Mouse (Mus musculus) adrenal gland, adult 2 months (tissue): ENCODE measurements at regions not wholly inside any gene's neighbourhood (a gene's known extent, or its start where the extent isn't known, plus 50 kb on each side); places are given as distances from the start of the nearest gene placed in this dataset.
"Not testable (repeated sequence)": the region's sequence is repeated elsewhere in the genome, so short reads cannot be mapped to it uniquely, and the experiment has no call there.

Experiments used
- DNase-seq: peaks from one replicate; pipeline ENCODE4 v3.0.0; 2021

DNA sequence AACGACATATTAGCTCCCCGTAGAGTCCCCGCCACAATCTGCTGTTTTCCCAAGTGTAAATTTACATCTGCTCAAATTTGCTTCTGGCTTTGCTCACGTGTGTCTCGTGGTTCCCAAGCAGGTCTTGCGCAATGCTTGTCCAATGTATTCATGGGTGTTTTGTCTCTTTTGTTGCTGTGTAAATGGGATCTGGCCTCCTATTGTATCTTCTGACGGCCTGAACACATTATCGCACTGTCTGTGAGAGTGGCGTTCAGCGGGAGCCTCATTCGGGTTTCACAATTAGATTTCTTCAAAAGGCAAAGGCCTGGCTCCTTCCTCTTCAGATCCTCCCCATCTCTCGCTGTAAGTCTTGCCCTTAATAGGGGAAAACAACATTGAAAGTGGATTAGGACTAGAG lies 274.5 kb downstream of the Fam19a5 start:
- no peak for DNase-seq

DNA sequence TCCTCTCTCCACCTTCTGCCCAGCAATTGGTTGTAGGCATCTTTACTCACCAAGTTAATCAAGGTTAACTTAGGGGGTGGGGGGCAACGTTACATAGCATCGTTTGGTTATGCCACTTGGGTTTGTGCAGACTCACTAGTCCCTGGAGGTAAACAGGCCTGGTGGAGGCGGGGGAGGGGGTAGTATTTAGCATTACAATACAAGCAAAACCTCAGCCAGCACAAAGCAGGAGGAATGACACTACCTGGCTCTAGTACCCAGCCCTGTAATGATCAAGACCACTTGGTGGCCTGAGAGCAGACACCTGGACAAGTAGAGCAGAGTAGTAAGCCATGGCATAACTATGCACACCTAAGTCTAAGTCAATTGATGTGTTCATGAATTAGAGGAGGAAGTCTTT lies 298.0 kb downstream of the Fam19a5 start:
- no peak for DNase-seq

DNA sequence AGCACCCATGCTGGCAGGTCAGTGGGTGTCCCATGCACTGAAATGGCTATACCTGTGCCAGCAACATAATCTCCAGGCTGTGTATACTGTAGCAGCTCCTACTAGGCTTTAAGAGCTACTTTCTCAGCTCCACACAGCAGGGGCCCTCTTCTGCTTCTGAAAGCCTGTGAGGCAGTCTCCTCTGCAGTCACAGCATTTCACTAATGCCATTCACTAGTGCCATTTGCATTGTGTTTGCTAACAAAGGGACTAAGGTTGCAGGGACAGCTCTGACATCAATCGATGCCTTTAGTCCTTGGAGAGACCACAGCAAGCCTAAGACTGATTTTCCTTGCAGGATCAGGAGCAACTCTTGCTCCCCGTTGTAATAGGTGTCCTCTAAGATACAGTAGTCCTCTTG lies 315.0 kb downstream of the Fam19a5 start:
- no peak for DNase-seq

DNA sequence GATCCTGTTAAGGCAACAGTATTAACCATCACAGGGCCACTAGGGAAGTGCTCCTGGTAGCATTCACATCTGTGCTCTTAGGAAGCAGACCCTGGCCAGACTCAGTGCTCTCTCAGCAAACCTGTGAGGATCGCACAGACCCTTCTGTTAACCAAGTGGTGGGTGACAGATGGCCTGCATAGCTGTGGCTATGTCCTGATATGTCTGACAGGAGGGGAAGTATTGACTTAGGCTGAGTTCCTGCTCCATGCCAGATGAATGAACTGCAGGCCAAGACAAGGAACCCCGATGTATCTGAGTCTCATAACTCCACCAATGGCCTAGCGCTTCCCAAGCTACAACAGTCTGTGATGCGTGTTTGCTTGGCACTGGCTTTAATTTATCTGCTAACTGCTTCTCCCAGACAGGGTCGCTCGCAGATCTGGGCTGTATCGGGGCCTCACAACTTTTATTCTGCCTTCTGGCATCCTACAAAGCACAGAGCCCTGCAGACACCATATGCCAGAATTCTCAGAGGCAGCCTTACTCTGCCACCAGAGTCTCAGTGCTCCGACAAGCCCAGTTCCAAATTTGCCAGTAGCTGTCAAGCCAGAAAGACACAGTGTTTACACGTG lies 332.3 kb downstream of the Fam19a5 start:
- no peak for DNase-seq

DNA sequence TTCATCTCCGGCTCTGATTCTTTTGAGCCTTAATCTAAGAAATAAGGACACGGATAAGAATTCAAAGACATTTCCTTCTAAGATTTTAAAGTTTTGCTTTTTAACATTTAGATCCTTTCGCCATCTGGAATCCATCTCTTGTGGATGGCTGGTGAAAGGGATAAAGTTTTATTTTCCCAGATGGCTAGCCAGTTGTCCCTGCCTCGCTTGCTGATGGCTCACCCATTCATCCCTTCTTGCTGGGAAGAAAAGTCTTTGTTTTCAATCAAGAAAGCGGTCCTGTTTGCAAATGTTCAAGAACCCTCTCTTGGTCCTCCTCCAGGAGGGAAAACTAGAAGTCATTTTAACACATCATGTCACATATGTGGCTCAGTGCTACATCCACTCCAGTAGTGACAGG lies 346.8 kb downstream of the Fam19a5 start:
- no peak for DNase-seq

DNA sequence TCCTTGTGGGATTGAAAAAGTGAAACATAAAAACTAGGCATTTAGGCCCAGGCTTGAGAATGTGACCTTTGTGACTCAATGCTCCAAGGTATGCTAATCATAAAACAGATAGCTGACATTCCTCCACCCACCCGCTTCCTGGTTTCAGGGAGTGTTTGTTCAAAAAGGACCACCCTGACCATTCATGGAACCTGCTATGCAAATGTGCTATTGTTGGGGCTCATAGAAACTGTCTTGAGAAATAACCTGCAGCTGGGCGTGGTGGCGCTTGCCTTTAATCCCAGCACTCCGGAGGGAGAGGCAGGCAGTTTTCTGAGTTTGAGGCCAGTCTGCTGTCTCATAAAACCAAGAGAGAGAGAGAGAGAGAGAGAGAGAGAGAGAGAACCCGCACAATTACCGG lies 350.8 kb downstream of the Fam19a5 start:
- DNase-seq, result not testable (repeated sequence)

DNA sequence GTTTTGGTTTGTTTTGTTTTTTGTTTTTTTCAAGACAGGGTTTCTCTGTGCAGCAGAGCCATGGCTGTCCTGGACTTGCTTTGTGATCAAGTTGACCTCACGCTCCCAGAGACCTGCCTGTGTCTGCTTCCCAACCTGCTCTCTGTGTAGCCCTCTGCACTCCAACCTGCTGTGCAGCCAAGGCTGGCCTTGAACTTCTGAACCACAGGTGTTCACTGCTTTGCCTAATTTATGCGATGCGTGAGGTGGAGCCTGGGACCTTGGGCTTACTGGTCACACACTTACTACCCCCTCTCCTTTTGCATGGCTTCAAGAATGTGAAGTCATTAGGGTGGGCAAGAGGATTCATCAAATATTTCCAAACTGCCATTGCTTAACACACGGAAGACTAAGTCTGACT lies 354.6 kb downstream of the Fam19a5 start:
- no peak for DNase-seq

DNA sequence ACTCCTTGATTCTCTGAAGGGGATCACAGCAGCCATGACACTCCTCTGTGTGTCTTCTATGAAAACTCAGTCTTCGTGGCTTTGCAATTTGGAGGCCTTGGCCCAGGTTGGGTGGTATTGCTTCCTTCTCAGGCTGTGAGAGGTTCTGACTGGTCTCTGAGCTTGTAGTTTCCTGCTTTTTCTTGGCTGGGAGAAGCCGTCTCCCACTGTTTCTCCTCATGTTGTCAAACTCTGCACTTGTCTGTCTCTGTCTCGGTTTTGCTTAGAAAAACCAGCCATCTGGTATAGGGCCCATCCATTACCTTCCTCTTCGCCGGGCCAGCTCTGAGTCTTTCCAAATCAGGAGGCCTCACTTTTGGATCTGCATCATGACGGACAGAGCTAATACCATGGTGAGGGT lies 360.3 kb downstream of the Fam19a5 start:
- DNase-seq, result no peak

DNA sequence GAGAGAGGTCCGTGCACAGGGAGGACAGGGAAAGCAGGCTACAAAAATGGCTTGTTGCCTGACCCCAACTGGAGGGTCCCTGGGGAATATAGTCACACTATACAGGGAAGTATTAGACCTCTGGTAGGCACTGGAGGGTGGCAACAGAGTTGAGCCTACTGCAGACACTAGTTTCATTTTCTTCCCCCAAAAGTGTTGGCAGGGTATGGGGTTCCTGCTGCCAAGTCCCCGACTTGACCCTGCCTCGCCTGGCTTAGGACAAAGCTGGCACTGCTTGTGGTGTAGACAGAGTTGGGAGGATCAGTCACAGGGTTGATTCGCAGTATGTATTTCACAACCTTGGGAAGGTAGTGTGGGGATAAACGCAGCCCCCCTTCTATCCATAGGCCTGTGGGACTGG lies 362.2 kb downstream of the Fam19a5 start:
- DNase-seq, result peak; percentile 15

DNA sequence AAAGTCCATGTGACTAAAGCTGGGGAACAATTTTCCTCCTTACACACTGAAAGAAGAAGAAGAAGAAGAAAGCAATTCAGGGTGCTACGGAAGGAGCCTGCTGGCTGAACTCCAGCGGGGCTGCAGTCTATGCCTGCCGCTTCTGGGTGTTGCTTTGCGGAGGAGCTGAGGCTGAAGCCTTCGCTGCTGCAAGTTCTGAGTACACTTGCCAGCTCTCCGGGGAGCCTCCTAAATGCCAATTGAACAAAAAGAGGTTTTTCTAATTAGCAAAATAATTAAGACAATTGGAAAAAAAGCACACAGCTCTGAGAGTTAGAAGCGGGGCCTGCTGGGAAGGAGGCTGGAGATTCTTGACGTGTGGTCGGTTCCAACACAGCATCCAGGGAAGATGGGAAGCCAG lies 378.0 kb downstream of the Fam19a5 start:
- no peak for DNase-seq

DNA sequence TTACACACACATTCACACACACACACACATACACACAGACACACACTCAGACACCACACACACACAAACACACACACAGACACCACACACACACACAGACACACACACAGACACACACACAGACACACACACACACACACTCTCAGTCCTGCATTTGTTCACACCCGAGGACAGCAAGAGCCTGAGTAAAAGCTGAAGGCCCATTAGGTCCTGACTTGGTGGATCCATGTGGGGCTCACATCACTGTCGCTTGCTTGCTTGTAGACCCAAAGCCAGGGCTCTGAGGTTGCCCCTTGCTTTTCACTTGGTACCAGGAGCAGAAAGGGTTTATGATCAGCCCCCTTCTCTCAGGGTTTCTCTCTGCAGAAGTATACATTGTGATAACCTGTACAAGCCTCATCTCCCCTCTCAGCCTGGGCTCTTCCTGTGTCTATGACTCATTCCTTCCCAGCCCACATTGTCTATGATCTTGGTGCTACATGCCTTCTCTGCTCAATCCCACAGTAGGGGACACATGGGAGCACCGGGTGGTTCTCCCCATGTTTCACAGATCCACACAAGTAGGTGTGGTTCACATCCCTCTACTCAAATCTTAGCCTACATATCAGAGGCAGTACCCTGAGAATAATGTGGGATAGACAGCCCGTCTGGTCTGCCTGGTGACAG lies 378.8 kb downstream of the Fam19a5 start:
- DNase-seq, result no peak

DNA sequence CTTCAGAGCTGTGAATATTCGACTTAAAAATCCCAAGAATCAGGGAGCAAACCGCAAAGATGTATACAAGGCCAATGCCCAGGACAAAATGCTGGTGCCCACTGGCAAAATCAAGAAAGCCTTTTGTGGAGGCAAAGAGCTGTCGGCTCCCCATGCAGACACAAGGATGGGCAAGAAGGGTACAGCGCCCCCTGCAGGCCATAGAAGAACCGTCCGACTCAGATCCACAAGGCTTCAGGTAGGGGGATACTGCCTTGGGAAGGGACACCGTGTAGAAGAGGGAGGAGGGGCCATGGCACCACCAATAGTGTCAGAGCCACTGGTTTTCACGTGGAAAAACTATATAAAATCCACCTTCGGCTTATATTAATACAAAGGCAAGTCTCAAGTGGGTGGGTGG lies 379.8 kb downstream of the Fam19a5 start:
- DNase-seq, result no peak

DNA sequence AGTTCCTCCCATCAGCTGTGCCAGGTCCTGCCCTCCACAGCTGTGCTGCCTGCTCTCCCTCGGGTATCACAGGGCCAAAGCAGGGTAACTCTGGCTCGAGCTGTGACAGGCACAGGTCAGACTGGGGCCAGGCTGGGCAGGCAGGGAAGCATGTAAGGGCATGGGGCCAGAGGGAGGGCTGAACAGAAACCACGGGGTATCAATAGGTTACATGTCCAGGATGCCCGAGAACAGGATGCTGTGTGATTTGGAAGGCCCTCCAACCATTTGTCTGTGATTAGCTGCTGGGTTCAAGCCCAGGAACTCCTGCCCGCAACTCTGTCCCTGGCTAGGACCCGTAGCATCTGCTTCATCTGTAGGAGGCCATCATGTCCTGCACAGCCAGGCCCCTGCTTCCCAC lies 391.9 kb downstream of the Fam19a5 start:
- no peak for DNase-seq

DNA sequence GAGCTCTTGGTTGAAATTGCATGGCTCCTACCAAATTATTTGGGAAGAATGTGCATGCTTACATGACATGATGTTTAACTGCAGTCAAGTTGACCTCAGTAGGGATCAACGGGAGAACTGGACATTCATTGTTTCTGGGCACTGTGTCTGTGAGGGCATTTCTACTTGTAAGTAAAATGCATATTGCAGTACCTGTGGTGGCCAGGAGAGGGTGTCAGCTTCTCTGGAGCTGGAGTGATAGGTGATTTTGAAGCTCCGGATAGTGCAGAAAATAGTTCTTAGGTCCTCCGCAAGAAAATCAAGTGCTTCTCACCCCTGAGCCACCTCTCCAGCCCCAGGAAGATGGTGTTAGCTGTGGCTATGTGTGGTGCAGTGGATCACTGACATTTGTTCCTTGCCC lies 396.7 kb downstream of the Fam19a5 start:
- peak; percentile 53 for DNase-seq

DNA sequence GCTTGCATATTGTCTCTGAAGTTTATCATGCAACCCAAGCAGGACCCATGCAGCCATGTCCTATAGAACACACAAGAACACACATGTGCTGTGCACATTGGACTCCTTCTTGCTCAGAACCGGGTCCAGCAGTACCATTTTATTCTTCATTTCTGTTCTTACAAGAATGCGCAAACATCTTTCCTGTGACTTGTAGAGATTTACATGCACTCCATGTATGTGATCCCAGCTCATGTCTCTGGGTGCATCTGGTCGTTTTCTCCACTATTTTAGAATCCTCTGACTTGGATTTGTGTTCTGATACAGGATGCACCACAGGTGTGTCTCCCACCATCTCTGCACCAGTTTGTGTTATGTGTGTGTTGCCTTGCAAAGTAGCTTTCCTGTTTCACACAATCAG lies 408.4 kb downstream of the Fam19a5 start:
- DNase-seq, result no peak

DNA sequence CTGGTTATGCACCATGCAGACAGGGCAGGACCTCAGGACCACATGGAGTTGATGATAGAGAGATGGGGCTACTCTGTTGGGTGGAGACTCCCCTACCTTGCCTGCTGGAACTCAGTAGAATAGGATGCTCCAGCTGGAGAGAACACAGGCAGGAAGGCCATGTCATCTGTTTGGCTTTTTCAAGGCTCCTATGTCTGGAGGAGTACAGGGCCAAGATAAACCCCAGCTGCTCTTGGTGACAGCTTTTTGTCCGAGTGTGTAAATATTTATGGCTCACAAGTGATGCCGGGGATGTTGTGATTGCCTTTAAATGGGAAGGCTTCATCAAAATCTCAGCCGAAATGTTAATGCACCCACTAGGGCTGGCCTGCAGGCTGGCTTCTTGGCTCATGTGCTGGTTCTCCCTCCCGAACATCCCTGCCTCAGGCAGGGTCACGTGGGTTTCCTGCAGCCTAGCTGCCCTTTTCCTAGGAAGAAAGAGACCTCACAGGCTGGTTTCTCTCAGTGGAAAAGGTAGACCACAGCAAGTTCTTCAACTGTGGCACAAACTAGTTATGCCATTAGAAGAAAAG lies 411.7 kb downstream of the Fam19a5 start:
- DNase-seq, result no peak

DNA sequence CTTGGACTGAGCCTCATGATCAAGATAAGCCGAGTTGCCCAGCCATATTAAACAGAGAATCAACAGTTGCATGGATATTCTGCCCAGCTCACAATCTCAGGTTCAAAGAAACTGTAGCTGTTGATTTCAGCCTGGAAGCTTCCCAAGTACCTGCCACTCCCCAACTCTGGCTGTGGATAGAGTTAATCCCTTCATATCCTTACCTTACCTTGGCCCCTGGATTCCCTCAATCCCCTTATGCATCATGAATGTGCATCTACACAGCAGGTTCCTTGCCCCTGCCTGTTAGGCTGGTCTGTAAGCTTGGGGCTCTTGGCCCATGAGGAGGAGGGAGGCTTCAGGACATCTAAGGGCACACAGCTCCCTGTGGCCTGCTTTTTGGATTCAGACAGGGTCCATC lies 414.8 kb downstream of the Fam19a5 start:
- DNase-seq, result no peak

DNA sequence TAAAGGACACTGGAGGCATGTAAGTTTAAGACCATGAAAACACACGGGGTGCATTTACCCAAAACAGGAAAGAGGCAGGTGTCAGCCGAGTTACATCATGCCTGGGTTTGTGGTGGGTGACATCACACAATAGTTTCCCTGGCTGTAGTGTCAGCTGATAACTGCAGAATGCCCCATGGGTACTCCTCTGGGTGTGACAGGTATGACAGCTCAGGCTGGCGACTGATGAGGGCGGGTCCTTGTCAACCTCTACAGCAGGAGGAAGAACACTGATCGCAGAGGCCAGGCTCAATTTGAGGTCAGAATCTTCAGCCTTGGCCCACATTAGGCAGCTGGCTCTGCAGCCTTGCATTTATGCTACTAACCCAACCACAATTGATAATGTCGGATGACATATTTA lies 428.5 kb downstream of the Fam19a5 start:
- no peak for DNase-seq

DNA sequence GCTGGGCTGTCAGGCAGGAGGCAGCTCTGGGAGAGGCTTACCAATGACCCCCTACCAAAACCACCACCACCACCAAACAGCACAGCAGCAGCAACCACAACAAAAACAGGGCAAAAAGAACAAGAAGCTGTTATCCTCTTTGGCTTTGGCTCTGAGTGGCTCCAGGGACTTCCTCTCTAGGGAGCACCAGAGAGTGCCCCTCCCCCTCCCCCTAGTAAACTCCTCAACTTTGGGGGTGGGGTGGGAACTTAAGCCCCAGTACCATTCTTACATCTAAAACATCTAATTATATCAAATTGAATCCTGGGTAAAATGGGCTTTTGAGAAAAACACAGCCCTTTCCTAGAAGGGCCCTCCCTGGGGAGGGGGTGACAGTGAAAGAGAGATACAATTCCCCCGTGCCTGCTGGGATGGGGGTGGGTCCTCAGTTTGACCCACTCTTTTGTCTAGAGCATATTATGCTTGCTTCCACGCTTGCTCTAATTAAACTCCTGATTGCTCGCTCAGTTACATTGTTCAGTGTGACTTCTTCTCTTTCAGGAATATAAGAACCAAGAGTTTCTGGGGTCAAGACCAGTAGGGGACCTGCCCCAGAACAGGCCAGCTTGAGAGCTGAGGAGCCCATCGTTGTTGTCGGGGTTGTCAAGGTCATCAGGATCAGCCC lies 443.4 kb downstream of the Fam19a5 start:
- DNase-seq, result no peak

DNA sequence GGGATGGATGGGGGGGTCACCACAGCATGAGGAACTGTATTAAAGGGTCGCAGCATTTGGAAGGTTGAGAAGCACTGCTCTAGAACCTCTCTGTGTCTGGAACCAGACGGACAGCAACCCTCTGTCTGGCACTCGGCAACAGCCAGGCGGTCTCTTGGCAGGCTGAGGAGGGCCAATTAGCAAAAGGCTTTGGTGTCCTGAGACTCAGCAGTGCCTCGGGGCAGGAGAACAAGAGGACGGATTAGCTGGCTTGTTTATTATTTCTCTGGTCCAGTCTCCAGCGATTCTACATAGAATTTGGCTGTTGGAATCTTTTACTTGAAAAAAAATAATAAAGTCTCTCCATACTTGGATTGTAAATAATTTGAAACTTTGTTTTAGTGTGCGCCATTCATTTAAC lies 450.4 kb downstream of the Fam19a5 start:
- DNase-seq, result no peak

DNA sequence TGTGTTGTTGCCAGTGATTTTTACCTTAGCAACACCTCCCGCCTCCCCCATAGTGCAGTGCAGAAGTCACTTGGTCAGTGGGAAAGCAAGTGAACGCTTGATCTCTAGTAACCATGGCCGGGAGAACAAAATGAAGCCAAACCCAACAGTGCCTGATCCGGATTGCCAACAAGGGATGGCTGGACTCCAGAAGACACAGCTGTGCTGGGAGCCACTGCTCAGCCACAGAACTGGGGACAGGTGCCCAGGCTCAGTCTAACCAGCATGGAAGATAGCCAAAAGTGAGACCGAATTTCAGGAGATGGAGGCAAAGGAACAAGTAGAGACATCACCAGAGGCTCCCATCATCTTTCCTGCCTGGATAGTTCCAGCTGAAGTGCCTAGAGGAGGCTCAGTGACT lies 473.0 kb downstream of the Fam19a5 start:
- DNase-seq, result no peak

DNA sequence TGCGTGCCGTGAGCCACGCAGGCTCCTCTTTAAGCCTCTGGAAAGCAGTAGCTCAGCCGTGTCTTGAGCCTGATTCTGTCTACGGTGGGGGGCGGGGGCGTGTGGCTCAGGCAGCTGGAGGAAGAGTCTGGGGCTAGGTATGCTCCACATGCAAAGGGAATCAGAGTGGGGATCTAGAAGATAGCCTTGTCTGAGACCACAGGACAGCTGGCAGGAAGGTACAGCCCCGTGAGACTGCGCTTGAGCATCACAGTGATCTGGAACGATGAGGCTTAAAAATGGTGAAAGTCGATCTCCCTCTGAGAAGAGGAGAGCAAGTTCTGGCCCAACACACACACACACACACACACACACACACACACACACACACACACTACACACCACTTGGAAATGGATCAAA lies 488.7 kb downstream of the Fam19a5 start:
- DNase-seq, result no peak

DNA sequence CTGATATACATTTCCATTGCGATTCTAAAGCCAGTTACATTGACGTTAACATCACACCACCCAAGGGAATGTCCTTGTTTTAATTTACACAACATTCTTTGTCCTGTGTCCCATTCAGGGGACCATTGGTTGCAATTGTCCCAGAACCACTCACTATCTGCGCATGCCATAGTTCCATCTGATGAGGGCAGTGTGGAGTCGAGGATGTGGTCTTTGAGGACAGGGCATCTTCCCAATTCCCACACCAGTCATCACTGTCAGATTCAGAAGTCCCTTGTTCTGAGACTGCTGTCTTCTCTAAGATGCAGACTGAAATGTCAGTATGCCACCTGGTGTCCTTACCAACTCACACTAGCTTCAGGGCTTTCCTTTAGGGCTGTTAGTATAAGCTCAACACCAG lies 489.6 kb downstream of the Fam19a5 start:
- DNase-seq, result no peak

DNA sequence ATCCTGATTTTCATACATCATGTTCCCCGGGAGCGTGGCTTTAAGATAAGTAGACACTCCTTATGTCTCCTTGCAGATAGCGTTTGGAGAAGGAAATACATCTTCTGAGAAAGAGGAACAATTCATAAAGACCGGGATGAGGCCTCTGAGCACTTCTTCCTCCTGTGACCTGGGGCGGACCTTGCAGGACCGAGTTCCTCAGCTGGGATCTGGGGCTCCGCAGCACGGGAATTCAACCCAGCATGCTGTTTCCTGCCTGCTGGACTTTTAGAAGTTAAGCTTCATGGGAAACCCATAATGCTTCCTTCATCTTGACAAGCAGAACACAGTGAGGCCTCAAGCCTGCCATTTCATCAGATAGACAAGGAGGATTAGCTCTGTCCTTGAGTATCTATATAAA lies 491.4 kb downstream of the Fam19a5 start:
- DNase-seq, result no peak
